Mouse (Mus musculus) CD4-positive, CD25-positive, alpha-beta regulatory T cell, adult 4 months (primary cell): ENCODE data around the gene Gfm1. TPM values are rescaled to one million over a fixed set of nuclear protein-coding genes. Genes with fewer than 3 reads are reported as not detected.

Source experiments
- ATAC-seq: one replicate; pipeline ENCODE4 v1.8.0; 2017
- polyA plus RNA-seq, 2 experiments: library from polyadenylated mRNA; unstranded; fragments of 100-300 nt; shearing (Covaris generic); gene quantifications; one replicate each; pipeline ENCODE4 v1.2.1; 2017

The Gfm1 gene
- 10 to 100 TPM; 35.1 to 35.3 TPM for polyA plus RNA-seq

GRCm38 (mm10) chr3:67429999-67430380 is at the start of gene Gfm1:
Gfm1 (plus strand) TSS chr3:67430096.
- ATAC-seq: peak; percentile 98

- no peak for ATAC-seq
Observed at GRCm38 (mm10) chr3:67429338-67429998, 428 bp upstream of the Gfm1 start.

- no peak for ATAC-seq
Observed at GRCm38 (mm10) chr3:67434011-67434410, 4.1 kb downstream of the Gfm1 start.

GRCm38 (mm10) chr3:67447143-67447542 is 17.2 kb downstream of the Gfm1 start:
- ATAC-seq: no peak

GRCm38 (mm10) chr3:67449660-67450059 is 19.8 kb downstream of the Gfm1 start:
- ATAC-seq: no peak

- no peak for ATAC-seq
Observed at GRCm38 (mm10) chr3:67450601-67451210, 20.8 kb downstream of the Gfm1 start.

- ATAC-seq: no peak
Observed at GRCm38 (mm10) chr3:67459881-67460280, 30.0 kb downstream of the Gfm1 start.

GRCm38 (mm10) chr3:67462015-67462414 is 32.1 kb downstream of the Gfm1 start:
- no peak for ATAC-seq

- no peak for ATAC-seq
Observed at GRCm38 (mm10) chr3:67462578-67462977, 32.7 kb downstream of the Gfm1 start.

GRCm38 (mm10) chr3:67463001-67463400 is 33.1 kb downstream of the Gfm1 start:
- peak; percentile 77 for ATAC-seq

GRCm38 (mm10) chr3:67463450-67464372 is 33.8 kb downstream of the Gfm1 start, which contains the start of gene Lxn:
Lxn (minus strand) TSS chr3:67463926.
- peak; percentile 71 for ATAC-seq

- no peak for ATAC-seq
Observed at GRCm38 (mm10) chr3:67466576-67466975, 36.7 kb downstream of the Gfm1 start.

- ATAC-seq: no peak
Observed at GRCm38 (mm10) chr3:67467281-67467680, 37.4 kb downstream of the Gfm1 start.

- ATAC-seq: no peak
Observed at GRCm38 (mm10) chr3:67471408-67472127, 41.7 kb downstream of the Gfm1 start.

- ATAC-seq: no peak
Observed at GRCm38 (mm10) chr3:67473438-67473837, 43.5 kb downstream of the Gfm1 start.

- ATAC-seq: no peak
Observed at GRCm38 (mm10) chr3:67479806-67480205, 49.9 kb downstream of the Gfm1 start.

GRCm38 (mm10) chr3:67482400-67482799 is 52.5 kb downstream of the Gfm1 start:
- ATAC-seq: no peak

GRCm38 (mm10) chr3:67485233-67485632 is 55.3 kb downstream of the Gfm1 start:
- ATAC-seq: no peak

- ATAC-seq: no peak
Observed at GRCm38 (mm10) chr3:67490156-67490555, 60.3 kb downstream of the Gfm1 start.

- ATAC-seq: no peak
Observed at GRCm38 (mm10) chr3:67492086-67492869, 62.4 kb downstream of the Gfm1 start.

- no peak for ATAC-seq
Observed at GRCm38 (mm10) chr3:67493132-67493531, 63.2 kb downstream of the Gfm1 start.

GRCm38 (mm10) chr3:67496310-67496709 is 66.4 kb downstream of the Gfm1 start:
- ATAC-seq: no peak
